Mouse (Mus musculus): ENCODE results near the gene Aimp2. TPM values are rescaled to one million over a fixed set of nuclear protein-coding genes. Genes with fewer than 3 reads are reported as not detected.

The Aimp2 gene
- polyA plus RNA-seq (2014; fragmentation: Nextera tagmentation; extraction: Ambion mirVana): 111 and 114 TPM in 2 replicates

- peak within 1 kb of the TSS; percentile 75 for H3K4me2 ChIP-seq (ENCODE audit: low read depth, severe bottlenecking)
- peak; percentile 99 for ATAC-seq (ENCODE audit: insufficient number of reproducible peaks, low FRiP score, low TSS enrichment, low read depth)
- peak; percentile 95 for DNase-seq (ENCODE audit: low spot score)
- under 1% methylated on average over 70 of the region's 70 CpGs for WGBS
- H3K27me3 ChIP-seq (ENCODE audit: control insufficient read depth, insufficient read depth, low read length): no peaks in the 10 kb centered on the region
- peaks cover 3% of the 10 kb centered on the region; the same call in 1 of the 2 replicates for H3K36me3 ChIP-seq (ENCODE audit: control insufficient read depth, insufficient read depth, low read length)
- H3K9me3 ChIP-seq (ENCODE audit: control insufficient read depth, low read length): no peaks in the 10 kb centered on the region
- H3K4me3 ChIP-seq (ENCODE audit: low read depth, low read length): peak within 1 kb of the TSS; percentile 71
- H3K4me1 ChIP-seq (ENCODE audit: control insufficient read depth, insufficient read depth, low read length): peaks cover 10% of the 10 kb centered on the region; the same call in 1 of the 2 replicates
- peak within 1 kb of the TSS; percentile 70 for H3K27ac ChIP-seq (replicated peaks; ENCODE audit: low read depth, low read length)
- H3K9ac ChIP-seq (ENCODE audit: low read length): peak within 1 kb of the TSS; percentile 67
Observed at GRCm38 (mm10) chr5:143909417-143910400, at the start of gene Aimp2, which contains the start of gene Pms2. Aimp2 (minus strand) TSS chr5:143909847. Pms2 (plus strand) TSS chr5:143909964.

- Histone ChIP-seq H3K9me3 (ENCODE audit: control insufficient read depth, low read length) (no peaks in the 10 kb centered on the region), H3K27me3 (ENCODE audit: control insufficient read depth, insufficient read depth, low read length) (no peaks in the 10 kb centered on the region), H3K4me3 (ENCODE audit: low read depth, low read length) (no peak overlapping the region), H3K9ac (ENCODE audit: low read length) (no peak overlapping the region), H3K36me3 (ENCODE audit: control insufficient read depth, insufficient read depth, low read length) (no peaks in the 10 kb centered on the region), H3K27ac (replicated peaks; ENCODE audit: low read depth, low read length) (no peak overlapping the region), H3K4me1 (ENCODE audit: control insufficient read depth, insufficient read depth, low read length) (no peaks in the 10 kb centered on the region), H3K4me2 (ENCODE audit: low read depth, severe bottlenecking) (no peak overlapping the region)
- no peak for ATAC-seq (ENCODE audit: insufficient number of reproducible peaks, low FRiP score, low TSS enrichment, low read depth)
- no peak for DNase-seq (ENCODE audit: low spot score)
- 90% methylated on average over 6 of the region's 6 CpGs for WGBS
Observed at GRCm38 (mm10) chr5:143957101-143957500, 47.5 kb upstream of the Aimp2 start.

GRCm38 (mm10) chr5:143950016-143950415 is 40.4 kb upstream of the Aimp2 start:
- no peaks in the 10 kb centered on the region for H3K27me3 ChIP-seq (ENCODE audit: control insufficient read depth, insufficient read depth, low read length)
- no peaks in the 10 kb centered on the region for H3K36me3 ChIP-seq (ENCODE audit: control insufficient read depth, insufficient read depth, low read length)
- no peak overlapping the region for H3K4me2 ChIP-seq (ENCODE audit: low read depth, severe bottlenecking)
- H3K4me1 ChIP-seq (ENCODE audit: control insufficient read depth, insufficient read depth, low read length): no peaks in the 10 kb centered on the region
- no peaks in the 10 kb centered on the region for H3K9me3 ChIP-seq (ENCODE audit: control insufficient read depth, low read length)
- no peak overlapping the region for H3K9ac ChIP-seq (ENCODE audit: low read length)
- no peak overlapping the region for H3K4me3 ChIP-seq (ENCODE audit: low read depth, low read length)
- H3K27ac ChIP-seq (replicated peaks; ENCODE audit: low read depth, low read length): no peak overlapping the region
- 31% methylated on average over 5 of the region's 5 CpGs for WGBS
- ATAC-seq (ENCODE audit: insufficient number of reproducible peaks, low FRiP score, low TSS enrichment, low read depth): no peak
- no peak for DNase-seq (ENCODE audit: low spot score)

GRCm38 (mm10) chr5:143948361-143948760 is 38.7 kb upstream of the Aimp2 start:
- WGBS: 86% methylated on average over 12 of the region's 12 CpGs
- ATAC-seq (ENCODE audit: insufficient number of reproducible peaks, low FRiP score, low TSS enrichment, low read depth) (no peak), DNase-seq (ENCODE audit: low spot score) (no peak)
- no peaks in the 10 kb centered on the region for H3K4me1 ChIP-seq (ENCODE audit: control insufficient read depth, insufficient read depth, low read length)
- no peak overlapping the region for H3K4me2 ChIP-seq (ENCODE audit: low read depth, severe bottlenecking)
- no peaks in the 10 kb centered on the region for H3K27me3 ChIP-seq (ENCODE audit: control insufficient read depth, insufficient read depth, low read length)
- H3K27ac ChIP-seq (replicated peaks; ENCODE audit: low read depth, low read length): no peak overlapping the region
- H3K9me3 ChIP-seq (ENCODE audit: control insufficient read depth, low read length): no peaks in the 10 kb centered on the region
- no peaks in the 10 kb centered on the region for H3K36me3 ChIP-seq (ENCODE audit: control insufficient read depth, insufficient read depth, low read length)
- H3K4me3 ChIP-seq (ENCODE audit: low read depth, low read length): no peak overlapping the region
- H3K9ac ChIP-seq (ENCODE audit: low read length): no peak overlapping the region

GRCm38 (mm10) chr5:143943231-143944125 is 33.8 kb upstream of the Aimp2 start:
- H3K9ac ChIP-seq (ENCODE audit: low read length): no peak overlapping the region
- DNase-seq (ENCODE audit: low spot score): no peak
- 85% methylated on average over 14 of the region's 14 CpGs for WGBS

GRCm38 (mm10) chr5:143941588-143941987 is 31.9 kb upstream of the Aimp2 start:
- ATAC-seq (ENCODE audit: insufficient number of reproducible peaks, low FRiP score, low TSS enrichment, low read depth) (no peak), DNase-seq (ENCODE audit: low spot score) (no peak)
- Histone ChIP-seq H3K9me3 (ENCODE audit: control insufficient read depth, low read length) (no peaks in the 10 kb centered on the region), H3K4me1 (ENCODE audit: control insufficient read depth, insufficient read depth, low read length) (no peaks in the 10 kb centered on the region), H3K27ac (replicated peaks; ENCODE audit: low read depth, low read length) (no peak overlapping the region), H3K9ac (ENCODE audit: low read length) (no peak overlapping the region), H3K36me3 (ENCODE audit: control insufficient read depth, insufficient read depth, low read length) (no peaks in the 10 kb centered on the region), H3K4me2 (ENCODE audit: low read depth, severe bottlenecking) (no peak overlapping the region), H3K4me3 (ENCODE audit: low read depth, low read length) (no peak overlapping the region), H3K27me3 (ENCODE audit: control insufficient read depth, insufficient read depth, low read length) (no peaks in the 10 kb centered on the region)
- 20% methylated on average over 10 of the region's 10 CpGs for WGBS

More at GRCm38 (mm10) chr5:143943231-143944125, 33.8 kb upstream of the Aimp2 start:
- Histone ChIP-seq H3K9me3 (ENCODE audit: control insufficient read depth, low read length) (no peaks in the 10 kb centered on the region), H3K36me3 (ENCODE audit: control insufficient read depth, insufficient read depth, low read length) (no peaks in the 10 kb centered on the region), H3K27me3 (ENCODE audit: control insufficient read depth, insufficient read depth, low read length) (no peaks in the 10 kb centered on the region), H3K4me2 (ENCODE audit: low read depth, severe bottlenecking) (no peak overlapping the region), H3K27ac (replicated peaks; ENCODE audit: low read depth, low read length) (no peak overlapping the region), H3K4me3 (ENCODE audit: low read depth, low read length) (no peak overlapping the region), H3K4me1 (ENCODE audit: control insufficient read depth, insufficient read depth, low read length) (no peaks in the 10 kb centered on the region)
- ATAC-seq (ENCODE audit: insufficient number of reproducible peaks, low FRiP score, low TSS enrichment, low read depth): no peak

GRCm38 (mm10) chr5:143936156-143936555 is 26.5 kb upstream of the Aimp2 start:
- DNase-seq (ENCODE audit: low spot score): no peak
- WGBS: 93% methylated on average over 9 of the region's 9 CpGs

GRCm38 (mm10) chr5:143933875-143934274 is 24.2 kb upstream of the Aimp2 start:
- Histone ChIP-seq H3K9ac (ENCODE audit: low read length) (no peak overlapping the region), H3K27me3 (ENCODE audit: control insufficient read depth, insufficient read depth, low read length) (no peaks in the 10 kb centered on the region), H3K27ac (replicated peaks; ENCODE audit: low read depth, low read length) (no peak overlapping the region), H3K4me1 (ENCODE audit: control insufficient read depth, insufficient read depth, low read length) (no peaks in the 10 kb centered on the region), H3K36me3 (ENCODE audit: control insufficient read depth, insufficient read depth, low read length) (peaks cover 12% of the 10 kb centered on the region), H3K9me3 (ENCODE audit: control insufficient read depth, low read length) (no peaks in the 10 kb centered on the region), H3K4me3 (ENCODE audit: low read depth, low read length) (no peak overlapping the region), H3K4me2 (ENCODE audit: low read depth, severe bottlenecking) (no peak overlapping the region)
- WGBS: 97% methylated on average over 1 of the region's 1 CpGs
- ATAC-seq (ENCODE audit: insufficient number of reproducible peaks, low FRiP score, low TSS enrichment, low read depth) (no peak), DNase-seq (ENCODE audit: low spot score) (no peak)

More at GRCm38 (mm10) chr5:143936156-143936555, 26.5 kb upstream of the Aimp2 start:
- Histone ChIP-seq H3K4me1 (ENCODE audit: control insufficient read depth, insufficient read depth, low read length) (no peaks in the 10 kb centered on the region), H3K36me3 (ENCODE audit: control insufficient read depth, insufficient read depth, low read length) (no peaks in the 10 kb centered on the region; the same call in 1 of the 2 replicates), H3K27ac (replicated peaks; ENCODE audit: low read depth, low read length) (no peak overlapping the region), H3K4me2 (ENCODE audit: low read depth, severe bottlenecking) (no peak overlapping the region), H3K4me3 (ENCODE audit: low read depth, low read length) (no peak overlapping the region), H3K9ac (ENCODE audit: low read length) (no peak overlapping the region), H3K9me3 (ENCODE audit: control insufficient read depth, low read length) (no peaks in the 10 kb centered on the region), H3K27me3 (ENCODE audit: control insufficient read depth, insufficient read depth, low read length) (no peaks in the 10 kb centered on the region)
- ATAC-seq (ENCODE audit: insufficient number of reproducible peaks, low FRiP score, low TSS enrichment, low read depth): no peak
